Mouse (Mus musculus) adrenal gland, postnatal 14 days (tissue): ENCODE measurements around the gene Gm20388. TPM values are rescaled to one million over a fixed set of nuclear protein-coding genes. Genes with fewer than 3 reads are reported as not detected.
A peak's percentile ranks its signal among the peaks of the same experiment; 100 is the strongest.

Experiments used
- DNase-seq: peaks from one replicate; pipeline ENCODE4 v3.0.0; 2021; ENCODE audit warnings: mixed read lengths
- total RNA-seq: library from RNA; stranded (reverse); gene quantifications from 2 replicates; pipeline ENCODE4 v1.2.3, GENCODE M21; 2021

The Gm20388 gene
- total RNA-seq, 1 experiment from 2014 or later, result 17.6 TPM

DNA sequence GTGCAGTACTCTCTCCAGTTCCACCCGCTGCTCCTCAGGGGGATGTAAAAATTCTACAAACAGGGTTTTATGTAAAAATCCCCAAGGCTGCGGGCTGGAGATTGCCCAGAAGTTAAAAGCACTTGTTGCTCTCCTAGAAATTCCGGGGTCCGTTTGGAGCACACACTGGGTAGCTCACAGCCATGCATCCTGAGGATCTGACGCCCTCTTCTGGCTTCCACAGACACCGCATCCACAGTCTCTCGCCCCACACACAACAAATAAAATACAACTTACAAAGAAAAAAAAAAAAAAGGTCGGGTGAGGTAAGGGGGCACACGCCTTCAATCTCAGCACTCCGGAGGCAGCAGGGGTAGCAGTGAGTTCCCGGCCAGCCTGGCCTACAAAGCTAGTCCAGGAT lies 1897.4 kb downstream of the Gm20388 start:
- no peak for DNase-seq

DNA sequence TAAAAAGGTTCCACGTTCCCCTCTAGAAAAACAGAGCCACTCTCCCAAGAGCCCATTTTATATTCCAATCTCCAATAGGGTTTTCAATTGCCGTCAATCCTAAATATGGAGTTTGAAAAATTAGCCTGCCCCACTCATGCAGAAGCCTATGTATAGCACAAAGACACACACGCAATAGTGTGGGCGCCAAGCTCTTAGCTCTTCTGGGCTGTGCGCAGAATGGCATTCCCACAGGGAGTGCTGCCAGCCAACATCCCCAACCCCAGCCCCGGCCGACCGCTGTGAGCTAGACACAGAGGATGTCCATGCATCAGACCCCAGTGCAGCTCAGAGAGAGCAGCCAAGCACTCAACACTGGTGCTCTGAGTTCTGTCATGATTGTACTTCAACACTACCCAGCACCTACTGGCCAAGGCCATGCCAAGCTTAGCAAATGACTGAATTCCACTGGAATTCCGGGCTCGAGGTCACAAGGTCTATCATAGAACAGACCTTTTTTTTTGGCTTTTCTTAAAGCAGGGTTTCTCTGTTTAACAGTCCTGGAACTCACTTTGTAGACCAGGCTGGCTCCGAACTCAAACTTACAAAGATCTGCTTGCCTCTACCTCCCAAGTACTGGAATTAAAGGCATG lies 1899.0 kb downstream of the Gm20388 start:
- DNase-seq, result peak; percentile 32

DNA sequence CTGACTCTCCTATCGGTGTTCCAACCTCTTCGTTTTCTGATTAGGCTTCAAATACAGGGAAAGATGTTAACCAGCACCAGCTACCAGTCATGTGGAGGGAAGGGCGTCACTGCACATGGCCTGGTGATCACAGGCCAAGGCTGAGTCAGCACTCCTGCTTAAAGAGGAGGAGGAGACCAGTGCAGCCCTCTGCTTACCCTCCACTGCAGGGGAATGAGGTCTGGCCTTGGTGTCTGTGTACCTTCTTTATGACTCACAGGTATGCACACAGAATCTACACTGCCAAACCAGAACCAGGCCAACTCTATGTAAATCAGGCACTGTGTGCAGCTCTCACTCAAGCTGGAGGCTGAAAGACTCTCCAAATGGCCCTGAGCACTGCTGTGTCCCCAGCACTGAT lies 1900.9 kb downstream of the Gm20388 start:
- DNase-seq, result no peak

DNA sequence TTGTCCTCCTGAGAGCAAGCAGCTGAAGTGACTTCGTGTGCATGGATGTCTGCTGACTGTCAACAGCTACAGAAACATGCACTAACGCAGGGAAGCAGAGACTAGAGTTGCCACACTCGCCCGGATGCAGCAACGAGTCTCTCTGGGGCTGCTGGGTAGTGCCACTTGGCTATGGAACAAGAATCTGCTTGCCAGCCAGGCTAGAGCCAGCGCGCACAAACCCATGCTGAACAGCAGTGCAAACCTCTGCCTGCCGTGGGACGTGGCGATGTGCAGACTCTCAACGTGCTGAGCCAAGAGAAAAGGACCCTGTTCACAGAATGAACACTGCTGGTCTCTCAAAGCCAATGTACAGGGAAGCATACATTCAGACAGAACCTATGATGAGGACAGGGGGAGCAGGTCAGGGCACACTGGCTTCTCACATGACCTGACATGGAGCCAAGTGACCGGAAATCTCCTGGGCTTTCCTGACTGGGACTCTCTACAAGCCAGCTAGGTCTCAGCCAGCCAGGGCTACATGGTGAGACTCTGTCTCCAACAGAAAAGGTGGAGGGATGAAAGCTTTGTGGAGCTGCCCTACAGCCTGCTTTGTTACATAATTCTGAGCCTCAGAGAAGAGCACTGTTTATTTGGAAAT lies 1901.4 kb downstream of the Gm20388 start:
- DNase-seq, result peak; percentile 70

DNA sequence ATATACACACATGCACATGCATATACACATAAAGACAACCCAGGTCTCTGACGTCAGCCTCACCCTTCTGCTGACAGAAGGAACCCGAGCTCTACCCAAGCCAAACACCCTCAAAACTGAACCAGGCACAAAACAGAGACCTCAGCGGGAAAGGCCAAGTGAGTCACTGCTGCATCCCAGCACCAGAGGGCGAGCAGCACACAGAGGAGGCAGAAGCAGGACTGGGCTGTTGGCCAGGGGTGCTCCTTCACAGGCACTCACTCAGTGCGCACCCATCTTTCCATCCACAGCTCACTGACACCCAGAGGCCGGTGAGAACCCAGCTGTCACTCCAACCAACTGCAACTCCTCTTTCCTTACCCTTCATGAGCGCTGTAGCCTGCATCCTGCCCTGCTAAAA lies 1907.6 kb downstream of the Gm20388 start:
- DNase-seq, result no peak

DNA sequence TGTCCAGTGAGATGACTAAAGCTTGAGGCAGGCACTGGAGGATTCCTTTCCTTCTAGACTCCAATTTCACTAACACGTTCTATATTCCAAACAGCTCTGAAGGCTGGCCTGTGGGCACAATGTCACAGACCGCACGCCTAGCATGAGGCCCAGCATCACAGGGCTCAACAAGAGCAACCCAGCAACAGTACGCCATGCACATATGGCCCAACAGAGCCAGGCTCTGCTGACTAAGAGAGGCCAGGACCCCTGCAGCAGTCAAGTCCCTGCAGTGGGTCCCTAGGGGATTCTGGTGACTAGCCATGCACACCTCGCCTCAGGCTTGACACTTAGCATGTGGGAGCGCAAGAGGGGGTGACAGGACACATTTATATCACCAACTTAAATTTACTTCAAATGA lies 1910.2 kb downstream of the Gm20388 start:
- DNase-seq, result no peak

DNA sequence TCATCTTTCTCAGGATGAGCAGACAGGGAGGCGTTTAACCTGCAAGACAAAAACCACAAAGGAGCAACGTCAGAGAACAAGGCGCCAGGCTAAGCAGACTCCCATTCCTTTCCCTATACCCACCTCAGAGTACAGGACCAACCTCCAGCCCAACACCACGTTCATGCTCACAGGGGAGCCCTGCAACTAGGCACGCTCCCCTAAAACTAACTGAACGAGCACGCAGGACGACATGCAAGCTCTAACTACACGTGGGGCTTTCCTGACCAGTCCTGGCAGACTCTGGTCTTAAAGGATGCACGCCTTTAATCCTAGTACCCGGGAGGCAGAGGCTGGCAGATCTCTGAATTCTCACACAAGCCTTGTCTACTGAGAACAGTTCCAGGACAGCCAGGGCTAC lies 1910.7 kb downstream of the Gm20388 start:
- DNase-seq, result no peak

DNA sequence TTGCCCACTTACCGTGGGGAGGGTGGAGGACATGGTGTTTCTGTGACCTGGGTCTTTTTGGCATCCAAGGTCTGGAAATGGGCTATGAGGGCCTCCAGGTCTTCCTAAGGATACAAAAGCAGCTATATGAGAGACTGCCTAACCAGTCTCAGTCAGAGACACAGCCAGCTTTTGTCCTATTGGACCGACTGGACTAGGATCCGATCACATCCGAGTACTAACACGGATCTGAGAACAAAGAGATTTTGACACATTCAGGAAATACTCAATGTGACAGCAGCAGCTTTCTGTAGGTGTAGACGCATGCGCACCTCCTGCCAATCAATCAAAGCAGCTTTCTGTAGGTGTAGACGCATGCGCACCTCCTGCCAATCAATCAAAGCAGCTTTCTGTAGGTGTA lies 1911.1 kb downstream of the Gm20388 start:
- DNase-seq, result no peak

DNA sequence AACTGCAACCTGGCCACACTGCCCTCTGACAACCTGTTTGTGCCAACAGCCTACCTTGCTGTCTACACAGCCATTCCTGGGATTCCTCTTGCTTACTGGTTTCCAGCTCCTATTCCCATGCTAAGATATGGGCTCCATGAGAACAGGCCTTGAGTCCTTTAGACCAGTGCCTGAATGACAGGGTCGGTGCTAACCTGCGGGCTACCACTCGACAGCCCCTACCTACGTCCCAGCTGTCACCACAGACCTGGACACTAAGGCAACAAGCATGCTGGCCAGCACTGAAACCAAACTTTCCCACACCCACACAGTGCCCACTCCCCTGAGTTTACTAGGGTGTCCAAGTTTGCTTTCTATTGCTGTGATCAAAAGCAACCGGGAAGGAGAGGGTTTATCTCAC lies 1917.1 kb downstream of the Gm20388 start:
- DNase-seq, result no peak

DNA sequence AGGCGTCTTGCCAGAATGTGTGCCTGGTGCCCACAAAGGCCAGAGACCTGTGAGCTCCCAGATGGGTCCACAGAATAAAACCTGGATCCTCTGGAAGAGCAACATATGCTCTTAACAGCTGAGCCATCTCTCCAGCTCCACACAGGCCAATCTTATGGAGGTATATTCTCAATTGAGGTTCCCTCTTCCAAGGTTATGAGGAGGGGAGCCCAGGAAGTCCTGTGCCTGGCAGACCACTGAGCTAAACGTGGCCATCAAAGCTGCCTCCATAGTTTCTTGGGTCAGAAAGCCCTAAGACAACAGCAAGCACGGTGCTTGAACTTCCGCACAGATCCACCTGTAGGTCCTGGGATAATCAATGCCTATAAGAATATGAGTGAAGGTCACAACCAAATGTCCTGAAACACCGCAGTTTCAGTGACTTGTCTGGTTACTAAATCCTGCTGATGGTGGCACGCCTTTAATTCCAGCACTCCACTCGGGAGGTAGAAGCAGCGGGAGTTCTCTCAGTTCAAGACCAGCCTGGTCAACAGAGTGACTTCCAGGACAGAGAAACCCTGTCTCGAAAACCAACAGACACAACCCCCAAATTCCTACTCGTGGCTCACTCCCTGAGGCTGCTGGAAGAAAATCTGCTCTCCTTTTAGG lies 1917.9 kb downstream of the Gm20388 start:
- no peak for DNase-seq

DNA sequence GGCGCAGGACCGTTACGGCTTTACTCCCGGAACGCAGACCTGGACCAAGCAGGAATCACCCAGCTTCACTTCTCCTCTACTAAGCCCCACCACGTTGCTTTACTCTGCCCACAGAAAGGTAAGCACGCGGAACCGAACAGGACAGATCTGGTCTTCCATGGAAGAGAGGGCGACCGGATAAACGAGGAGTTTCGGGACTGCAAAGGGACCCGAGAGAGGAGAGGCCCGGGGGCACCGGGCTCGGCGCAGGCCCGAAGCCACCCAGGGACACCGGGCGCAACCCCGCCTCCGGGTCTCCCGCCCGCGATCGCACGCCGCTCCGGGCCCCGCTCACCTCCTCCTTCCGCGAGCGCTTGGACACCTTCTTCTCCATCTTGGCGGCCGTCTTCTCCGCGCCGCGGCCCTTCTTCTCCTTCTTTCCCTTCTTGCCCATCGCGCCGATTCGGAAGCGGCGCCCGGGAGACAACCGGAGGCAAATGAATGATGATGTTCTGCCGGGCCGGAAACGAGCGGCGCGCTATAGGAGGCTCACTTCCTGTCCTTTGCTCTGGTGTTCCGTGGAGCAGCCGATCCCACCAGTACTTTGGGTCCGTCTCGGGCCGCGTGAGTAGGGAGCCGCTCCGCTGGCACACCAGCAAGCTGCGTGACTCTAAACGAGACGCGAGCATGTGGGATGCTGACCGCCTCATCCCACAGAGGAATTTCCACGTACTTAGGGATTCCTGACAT lies 1918.6 kb downstream of the Gm20388 start, which contains the start of gene Klhdc4:
TSS of gene Klhdc4 (minus strand) at position 522 of the 729 bp plus-strand sequence.
- peak; percentile 92 for DNase-seq

DNA sequence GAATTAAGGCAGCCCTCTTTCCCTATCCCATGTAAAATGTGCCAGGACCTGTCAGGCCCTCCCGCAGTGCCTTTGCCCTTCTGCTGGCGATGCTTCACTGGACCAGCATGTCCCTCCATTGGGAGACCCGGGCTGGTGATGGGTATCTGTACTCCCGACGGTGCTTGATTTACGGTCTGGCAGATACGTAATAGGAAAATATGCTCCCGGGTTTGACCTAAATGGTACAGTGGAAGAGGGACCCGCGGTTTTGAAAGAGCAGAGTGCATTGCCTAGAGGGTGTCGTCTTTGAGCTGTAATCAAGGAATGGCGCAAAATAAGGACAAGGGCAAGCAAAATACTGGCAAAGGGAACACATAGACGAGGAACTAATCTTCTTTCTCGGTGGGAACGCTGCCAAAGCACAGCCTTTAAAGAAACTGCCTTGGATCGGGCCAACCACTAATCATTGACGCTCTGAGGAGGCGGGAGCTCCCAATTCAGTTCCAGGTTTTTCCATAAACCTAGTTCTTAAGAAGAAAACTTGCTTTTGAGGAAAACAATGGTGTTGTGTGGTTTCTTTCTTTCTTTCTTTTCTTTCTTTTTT lies 1919.2 kb downstream of the Gm20388 start:
- DNase-seq, result peak; percentile 53

DNA sequence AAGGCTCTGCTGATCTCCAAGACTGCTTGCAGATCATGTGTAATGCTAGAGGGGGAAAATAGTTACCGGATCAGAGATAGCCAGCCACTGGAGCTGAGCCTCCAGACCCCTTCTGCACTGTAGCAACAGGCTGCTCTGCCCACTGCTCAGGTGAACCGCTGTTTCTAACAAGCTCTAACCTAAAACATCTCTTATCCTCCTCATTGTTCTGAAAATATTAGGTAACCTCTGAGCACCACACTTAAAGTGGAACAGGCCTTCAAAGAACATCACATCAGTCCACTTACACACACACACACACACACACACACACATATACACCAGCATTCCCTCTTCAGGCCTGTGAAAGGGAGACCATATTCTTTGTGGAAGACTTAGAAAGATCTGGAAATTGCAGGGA lies 1921.4 kb downstream of the Gm20388 start:
- DNase-seq, result no peak

DNA sequence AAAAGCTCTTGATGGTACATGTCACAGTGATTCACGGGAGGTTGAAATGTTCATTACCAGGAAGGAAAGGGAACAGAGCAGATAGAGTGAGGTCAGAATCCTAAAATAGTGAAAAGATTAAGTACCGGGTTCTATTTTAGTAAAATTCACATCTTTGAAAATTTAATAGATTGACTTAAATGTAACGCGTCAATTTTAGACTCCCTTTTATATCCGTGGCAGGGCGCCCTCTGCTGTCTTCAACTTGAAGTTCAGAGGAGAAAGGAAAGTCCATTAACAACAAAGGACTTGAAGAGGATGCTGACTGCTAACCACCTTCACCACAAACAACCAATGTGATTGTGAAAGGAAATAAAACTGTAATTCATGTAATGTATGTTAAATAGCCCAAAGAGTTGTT lies 1921.9 kb downstream of the Gm20388 start:
- peak; percentile 79 for DNase-seq

DNA sequence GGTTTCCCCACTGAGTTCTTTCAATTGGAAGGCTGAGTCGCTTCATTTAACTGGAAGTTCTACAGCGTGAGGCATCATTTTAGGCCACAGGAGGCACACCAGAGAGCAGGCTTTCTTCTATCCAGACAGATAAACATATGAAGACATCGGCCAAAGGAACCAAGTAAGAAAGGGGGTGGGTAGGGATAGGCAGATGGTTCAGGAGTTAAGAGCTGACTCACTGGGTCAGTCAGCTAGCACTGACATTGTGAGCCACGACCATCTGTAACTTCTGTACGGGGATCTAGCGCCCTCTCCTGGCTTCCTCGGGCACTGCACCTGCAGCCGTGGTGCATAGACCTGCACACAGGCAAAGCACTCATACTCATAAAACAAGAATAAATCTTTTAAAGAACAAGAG lies 1930.6 kb downstream of the Gm20388 start:
- DNase-seq, result peak; percentile 85

DNA sequence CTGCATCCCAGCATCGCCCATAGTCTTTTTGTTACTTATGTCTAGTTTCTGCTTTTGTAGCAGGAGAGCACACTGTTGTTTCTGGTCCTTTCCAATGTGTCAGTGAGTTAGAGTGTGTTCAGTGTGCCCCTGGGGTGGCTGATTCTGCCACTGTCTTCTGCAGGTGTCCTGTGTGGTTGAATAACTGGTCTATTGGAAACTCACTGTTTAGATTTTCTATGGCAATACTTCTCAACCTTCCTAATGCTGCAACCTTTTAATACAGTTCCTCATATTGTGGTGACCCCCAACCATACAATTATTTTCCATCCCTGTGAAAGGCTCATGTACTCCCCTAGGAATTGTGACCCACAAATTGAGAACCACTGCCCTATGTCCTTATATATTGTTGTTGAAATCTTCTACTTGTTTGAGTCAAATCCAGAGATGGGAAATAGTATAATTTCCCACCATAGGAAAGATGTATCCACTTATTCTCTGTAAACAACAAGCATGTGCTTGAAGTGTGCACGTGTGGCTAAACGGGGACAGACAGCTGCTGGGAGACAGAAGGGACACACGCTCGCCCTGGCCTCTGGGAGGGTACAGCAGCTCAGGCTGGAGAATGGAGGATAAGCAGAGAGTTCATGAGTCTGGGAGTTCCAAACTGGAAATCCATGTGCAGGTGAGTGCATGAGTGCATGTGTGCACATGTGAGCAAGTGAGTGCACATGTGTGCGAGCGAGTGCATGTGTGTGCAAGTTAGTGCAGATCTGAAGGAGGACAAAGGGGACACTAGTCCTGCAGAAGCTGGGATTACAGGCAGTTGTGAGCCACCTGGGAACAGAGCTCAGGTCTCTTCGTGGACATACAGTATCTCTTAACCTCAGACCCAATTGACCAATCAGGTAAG lies 1931.7 kb downstream of the Gm20388 start:
- DNase-seq, result peak; percentile 2

DNA sequence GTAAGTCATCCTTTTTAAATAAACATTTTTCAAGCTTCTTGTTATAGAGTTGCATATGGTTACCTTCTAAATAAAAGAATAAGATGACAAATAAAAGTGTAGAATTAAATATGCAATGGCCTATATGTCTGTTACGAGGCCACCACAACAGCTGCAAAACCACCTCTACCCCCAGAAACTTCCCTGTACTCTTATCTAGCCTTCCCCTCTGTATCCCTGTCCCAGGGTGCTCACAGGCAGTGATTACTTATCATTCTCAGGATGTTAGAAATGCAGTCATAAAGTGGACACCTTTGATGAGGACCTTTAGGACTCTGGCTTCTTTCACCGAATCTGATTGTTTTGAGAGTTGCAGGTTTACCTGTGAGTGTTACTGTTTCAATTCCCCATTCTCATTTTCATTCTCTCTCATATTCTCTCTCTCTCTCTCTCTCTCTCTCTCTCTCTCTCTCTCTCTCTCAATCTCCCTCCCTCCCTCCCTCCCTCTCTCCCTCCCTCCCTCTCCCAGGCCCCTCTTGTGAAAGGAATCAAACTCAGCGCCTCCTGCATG lies 1932.6 kb downstream of the Gm20388 start:
- no peak for DNase-seq

DNA sequence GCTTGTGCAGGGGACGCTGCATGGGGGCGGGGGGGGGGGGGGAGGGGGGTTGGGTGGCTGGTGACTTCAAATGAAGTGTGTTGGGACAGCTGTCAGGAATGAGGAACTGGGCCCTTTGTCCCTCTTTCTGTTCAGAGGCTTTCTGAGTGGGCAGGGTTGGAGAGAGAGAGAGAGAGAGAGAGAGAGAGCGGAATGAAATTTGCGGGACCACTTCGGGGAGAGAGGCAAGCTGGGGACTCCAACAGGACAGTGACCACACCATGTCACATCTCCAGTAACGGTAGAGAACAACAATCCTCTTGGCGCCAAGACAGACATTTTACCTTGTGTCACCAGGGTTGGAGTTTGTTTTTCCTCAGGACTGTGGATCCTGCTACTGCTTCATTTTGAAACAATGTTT lies 1934.1 kb downstream of the Gm20388 start:
- peak; percentile 1 for DNase-seq

DNA sequence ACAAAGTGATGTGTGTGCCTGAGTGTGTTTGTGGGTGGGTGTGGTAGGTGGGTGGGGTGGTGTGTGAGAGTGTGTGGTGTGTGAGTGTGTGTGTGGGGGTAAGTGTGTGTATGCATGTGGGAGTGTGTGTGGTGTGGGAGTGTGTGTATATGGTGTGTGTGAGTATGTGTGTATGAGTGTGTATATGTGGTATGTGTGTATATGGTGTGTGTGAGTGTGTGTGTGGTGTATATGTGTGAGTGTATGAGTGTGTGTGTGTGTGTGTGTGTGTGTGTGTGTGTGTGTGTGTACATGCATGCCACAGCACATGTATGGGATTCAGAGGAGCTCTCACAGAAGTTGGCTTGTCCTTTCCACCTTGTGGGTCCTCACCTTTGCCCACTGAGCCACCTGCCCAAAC lies 1936.2 kb downstream of the Gm20388 start:
- no peak for DNase-seq

DNA sequence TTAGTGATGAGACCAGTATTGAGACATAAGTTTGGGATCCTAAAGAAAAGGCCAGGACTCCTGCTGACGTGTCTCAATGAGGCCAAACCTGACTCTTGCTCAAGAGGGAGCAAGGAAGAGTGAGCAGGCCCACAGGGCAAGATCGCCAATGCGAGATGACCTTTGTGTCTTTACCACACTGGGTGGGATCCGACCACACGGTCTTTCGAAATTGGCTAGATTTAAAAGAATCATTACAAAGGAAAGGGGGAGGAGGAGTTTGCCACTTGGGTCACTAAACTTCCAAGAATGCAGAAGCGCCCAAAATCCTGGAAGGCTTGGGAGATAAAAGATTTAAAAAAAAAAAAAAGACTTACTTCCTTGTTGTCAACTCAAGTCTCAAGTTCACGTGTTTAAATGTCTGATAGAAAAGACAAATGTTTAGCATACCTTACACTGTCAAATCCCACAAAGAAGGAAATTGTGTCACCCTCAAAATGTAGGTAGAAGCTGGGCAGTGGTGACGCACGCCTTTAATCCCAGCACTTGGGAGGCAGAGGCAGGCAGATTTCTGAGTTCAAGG lies 1936.7 kb downstream of the Gm20388 start:
- no peak for DNase-seq

DNA sequence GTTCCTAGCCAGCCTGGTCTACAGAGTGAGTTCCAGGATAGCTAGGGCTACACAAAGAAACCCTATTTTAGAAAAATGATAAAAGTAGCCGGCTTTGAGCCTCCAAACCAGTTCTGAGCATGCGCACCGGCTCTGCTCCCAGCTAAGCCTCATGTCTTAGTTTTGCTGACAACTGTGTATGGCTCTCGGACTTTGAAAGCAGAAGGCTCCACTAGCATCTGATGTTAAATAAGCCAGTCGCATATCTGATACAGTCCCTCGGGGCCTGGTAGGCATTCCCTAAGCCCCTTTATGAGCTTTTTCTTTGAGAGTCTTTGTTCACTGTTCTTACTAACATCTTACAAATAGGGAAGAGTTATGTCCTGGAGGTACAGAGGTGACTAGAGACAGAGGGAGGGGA lies 1937.3 kb downstream of the Gm20388 start:
- DNase-seq, result no peak
